Mouse (Mus musculus) layer of hippocampus, postnatal 36 days (tissue): ENCODE data around the gene Mogat2. TPM values are rescaled to one million over a fixed set of nuclear protein-coding genes. Genes with fewer than 3 reads are reported as not detected.

ENCODE experiments used
- DNase-seq, 2 experiments: peaks; one replicate each; pipeline ENCODE4 v3.0.0; 2022
- total RNA-seq, 2 experiments: library from RNA; stranded (reverse); gene quantifications; 2 replicates each; pipeline ENCODE4 v1.2.3; 2021

Mogat2 gene
- total RNA-seq, 2 experiments from 2014 or later = not detected

DNA sequence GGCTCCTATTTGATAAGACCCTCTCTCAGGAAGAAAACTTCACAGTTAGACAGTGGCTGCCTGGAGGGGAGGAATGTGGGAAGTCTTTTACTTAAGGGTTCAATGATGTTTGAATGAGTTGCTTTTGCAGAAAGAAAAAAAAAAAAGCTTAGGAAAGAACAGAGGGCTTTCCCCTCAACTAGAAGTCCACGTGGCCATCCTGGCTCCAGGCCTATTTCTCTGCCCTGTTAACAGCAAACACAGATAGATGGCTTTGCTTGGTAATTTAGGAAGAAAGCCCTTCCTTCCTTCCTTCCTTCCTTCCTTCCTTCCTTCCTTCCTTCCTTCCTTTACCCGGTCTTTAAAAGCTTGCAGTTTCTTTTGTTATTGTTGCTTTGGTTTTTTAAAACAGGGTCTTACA is 3.5 kb downstream of the Mogat2 start:
- no peak for DNase-seq

DNA sequence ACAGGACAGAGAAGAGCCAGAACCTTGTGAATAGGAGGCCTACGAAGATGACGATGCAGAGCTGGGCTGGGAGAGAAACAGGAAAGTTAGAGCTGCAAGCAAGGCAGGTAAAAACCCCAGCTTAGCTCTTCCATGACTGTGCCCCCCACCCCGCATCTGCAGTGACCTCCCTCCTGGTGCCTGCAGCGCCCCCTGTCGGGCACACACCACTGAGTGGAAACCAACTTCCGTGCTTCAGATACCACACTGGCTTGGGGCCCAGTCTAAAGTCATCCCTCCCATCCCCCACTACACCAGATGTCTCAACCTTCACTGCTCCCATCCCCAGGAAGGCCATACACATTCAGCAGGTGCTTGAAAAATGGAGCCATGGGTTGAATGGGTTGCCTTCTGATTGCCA is 5.8 kb downstream of the Mogat2 start:
- DNase-seq = no peak

DNA sequence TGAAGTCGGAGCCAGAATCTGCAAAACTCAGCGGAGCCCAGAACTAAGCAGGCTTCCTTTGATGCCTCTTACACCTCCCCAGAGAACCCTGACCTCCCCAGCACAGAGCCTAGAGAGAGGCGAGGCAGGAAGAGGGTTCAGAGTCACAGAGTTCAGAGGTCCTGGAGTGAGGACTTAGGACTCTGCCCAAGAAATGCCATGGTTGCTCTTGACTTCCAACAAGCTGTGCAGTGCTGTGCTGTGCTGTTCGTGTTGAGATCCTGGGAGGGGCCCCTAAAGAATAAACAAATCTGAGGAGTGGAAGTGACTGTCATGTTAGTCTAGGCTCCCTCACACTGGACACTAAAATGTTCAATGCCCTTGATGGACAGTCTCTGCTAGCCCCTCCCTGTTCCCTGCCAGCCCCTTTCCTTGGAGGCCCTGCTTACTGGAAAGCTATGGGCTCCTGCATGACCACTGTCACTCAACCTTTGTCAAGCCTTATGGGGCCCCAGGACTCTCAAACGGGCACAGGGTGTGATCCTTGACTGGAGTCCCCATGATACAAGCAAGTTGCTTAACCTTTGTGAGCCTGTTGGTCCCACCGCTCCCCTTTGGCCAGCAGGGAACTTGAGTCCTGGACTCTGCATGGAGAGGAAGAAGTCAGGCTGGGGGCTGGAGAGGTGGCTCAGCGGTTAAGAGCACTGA is 8.2 kb downstream of the Mogat2 start:
- no peak for DNase-seq

DNA sequence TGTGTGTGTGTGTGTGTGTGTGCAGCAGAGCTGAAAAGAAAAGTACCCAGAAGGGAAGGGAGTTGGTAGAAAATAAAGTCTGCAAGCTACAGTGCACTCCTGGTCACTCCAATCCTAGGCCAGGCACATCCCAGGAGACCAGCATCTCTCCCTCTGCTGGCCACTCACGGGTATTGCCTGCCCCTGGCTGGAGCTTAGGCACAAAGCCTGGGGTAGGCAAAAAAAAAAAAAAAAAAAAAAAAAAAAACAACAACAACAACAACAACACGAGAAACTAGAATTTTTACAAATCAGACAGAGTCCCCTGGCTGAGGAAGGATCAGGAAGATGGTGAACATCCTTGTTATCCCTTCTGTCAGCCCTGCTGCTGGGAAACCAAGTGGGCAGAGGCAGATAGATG is 9.0 kb downstream of the Mogat2 start:
- DNase-seq = no peak

DNA sequence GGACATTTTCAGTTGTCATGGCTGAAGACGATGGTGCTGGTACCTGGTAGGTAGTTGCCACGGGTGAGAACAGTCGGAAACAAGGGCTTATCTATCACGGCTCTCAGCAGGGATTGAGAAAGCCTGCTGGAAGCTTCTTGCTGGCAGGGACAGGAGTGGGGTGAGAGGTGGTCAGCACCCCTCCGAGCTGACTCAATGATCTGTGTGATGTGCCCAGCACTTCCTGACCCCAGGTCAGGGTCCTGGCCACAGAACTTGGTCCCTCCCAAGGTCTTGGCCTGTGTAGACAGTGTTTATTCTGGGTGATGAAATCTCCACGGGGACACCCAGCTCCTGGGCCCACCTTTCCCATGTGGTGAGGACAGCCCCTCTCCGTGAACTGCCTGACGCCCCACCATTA is 9.6 kb downstream of the Mogat2 start:
- DNase-seq = no peak

DNA sequence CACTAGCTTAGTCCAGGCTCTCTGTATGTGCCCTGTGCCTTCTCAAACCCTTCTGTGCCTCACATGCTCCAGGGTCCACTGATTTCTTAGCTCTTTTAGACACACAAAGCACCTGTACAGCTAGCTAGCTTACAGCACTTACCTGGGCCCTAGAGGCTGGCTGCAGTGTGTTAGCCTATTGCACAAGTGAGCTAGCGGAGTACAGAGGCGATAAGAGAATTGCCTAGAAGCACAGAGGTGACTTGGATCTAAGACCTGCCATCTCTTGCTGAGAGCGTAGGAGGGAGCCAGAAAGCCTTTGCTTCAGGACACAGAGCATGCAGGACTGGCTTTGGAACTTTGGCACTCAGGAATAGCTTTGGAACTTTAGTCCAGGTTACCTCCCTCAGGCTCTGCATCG is 11.2 kb downstream of the Mogat2 start:
- no peak for DNase-seq

DNA sequence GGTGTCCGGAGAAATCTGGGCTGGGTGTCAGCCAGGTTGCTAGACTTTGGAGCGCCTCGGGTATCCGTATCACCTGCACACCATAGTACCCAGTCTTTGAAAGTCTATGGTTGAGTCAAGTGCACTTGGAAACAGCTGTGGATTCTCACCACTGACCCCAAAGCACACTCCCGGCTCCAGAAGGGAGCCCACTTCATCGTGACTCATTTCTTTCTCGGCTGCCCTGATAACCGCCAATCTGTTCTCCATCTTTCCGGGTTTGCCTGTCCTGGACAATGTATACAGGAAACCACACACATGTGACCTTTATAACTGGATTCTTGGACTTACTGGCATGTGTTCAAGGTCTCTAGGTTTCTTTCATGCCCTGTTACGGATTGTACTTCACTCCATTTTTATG is 11.8 kb downstream of the Mogat2 start:
- no peak for DNase-seq

DNA sequence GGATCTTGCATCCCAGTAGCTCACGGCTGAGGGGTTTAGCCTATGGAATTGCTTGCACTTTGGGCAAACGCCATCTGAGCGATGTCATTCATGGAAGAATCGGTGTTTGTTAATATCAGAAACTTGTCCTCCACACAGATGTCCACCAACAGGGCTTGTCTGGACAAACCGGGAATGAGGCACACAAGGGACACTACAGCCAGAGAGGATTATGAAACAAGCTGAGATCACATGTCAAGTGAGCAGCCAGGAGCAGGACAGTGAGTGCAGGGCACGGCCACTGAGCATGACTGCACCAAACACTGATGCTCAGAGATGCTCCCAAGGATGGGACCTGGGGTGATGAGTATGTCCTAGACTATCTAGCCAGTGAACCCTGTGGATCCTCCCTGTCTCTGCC is 13.0 kb downstream of the Mogat2 start:
- no peak for DNase-seq

DNA sequence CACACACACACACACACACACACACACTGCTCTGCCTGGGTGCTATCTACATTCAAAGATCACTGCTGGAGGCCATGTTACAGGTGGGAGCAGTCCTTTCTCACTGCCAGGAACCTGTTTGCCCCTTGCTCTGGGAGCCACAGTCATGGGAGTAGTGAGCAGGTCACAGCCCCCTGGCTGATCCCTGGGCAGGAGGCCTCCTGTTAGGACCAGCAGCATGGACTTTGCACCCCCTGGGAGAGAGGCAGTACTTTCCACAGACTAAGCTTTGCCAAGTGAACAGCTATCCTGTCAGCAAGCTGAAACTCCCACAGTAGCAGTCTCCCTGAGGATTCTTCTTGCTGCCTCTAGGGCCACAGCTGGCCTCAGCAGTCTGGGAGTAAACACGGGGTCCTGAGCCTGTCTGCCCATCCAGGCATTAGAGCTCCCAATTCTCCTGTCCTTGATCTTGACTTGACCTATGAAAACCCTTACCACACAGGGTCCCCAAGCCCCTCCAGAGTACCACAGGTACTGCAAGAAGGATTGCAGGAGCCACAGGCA is 13.7 kb downstream of the Mogat2 start:
- DNase-seq = no peak

DNA sequence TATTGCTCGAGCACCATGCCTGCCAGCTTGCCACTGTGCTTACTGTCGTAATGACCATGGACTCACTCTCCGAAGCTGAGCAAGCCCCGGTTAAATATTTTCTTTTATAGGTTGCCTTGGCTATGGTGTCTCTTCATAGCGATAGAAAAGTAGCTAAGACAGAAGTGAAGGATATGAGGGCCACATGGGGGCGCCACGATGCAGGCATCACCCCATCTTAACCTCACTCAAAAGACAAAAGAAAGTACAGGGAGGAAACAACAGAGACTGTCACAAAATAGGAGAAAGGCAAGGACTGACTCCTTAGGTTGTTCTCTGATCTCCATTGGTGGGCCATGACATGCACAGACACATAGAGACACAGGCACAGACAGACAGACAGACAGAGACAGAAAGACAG is 14.2 kb downstream of the Mogat2 start:
- DNase-seq = no peak

DNA sequence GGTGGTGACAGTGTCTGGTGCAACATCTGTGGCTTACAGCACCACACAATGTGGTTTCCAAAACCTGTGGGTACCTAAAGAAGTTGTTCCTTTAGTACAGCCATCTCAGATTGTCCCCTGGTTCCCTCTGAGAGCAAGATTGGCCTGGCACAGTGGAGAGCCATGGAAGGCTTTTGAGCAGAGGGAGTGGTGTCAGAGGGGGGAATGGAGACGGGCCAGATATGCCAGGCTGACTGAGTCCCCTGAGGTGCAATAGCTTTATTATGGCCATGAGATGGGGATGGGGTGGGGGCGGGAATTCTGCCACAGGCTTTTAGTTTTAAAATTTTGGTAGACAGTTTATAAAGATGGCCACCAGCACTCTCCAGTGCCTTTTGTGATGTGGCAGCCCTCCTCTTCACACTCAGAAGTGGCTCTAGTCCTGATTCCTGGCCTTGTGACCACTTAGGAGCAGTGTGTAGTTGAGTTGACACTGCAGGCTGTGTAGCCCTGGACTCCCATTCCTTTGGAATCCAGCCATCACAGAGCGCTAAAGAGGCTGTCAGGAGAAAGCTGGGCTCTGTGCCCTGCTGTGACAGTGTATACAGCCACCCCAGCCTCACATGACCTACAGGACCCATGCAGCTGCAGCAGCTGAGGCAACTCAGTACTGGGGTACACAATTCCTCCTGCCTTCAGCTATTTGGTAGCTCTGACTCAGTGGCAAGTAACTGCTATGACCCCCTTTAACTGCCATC is 20.9 kb downstream of the Mogat2 start:
- DNase-seq = peak; percentile 20 to 46

DNA sequence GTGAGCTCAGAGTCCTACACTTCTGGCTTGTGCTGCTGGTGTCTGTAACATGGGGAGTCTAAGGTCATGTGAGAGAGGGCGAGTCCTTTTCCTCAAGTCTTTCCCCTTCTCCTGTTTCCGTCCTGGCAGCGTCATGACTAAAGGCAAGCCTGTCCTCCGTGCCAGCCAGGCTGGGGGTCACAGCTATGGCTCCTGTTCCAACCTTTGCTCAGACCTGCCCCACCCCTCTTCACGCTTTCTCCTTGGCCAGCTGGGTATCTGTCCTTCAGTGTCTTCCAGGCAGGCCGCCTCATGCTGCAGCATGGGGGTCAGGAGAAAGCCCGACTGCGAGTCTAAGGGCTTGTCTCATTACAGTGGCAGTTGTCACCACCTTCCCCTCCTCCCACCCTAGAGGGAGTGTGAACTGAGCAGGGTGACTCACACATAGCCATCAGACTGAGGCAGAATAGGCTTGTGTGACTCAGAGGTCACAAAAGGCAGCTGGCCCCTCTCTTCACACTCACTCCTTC is 23.0 kb downstream of the Mogat2 start:
- DNase-seq = no peak

DNA sequence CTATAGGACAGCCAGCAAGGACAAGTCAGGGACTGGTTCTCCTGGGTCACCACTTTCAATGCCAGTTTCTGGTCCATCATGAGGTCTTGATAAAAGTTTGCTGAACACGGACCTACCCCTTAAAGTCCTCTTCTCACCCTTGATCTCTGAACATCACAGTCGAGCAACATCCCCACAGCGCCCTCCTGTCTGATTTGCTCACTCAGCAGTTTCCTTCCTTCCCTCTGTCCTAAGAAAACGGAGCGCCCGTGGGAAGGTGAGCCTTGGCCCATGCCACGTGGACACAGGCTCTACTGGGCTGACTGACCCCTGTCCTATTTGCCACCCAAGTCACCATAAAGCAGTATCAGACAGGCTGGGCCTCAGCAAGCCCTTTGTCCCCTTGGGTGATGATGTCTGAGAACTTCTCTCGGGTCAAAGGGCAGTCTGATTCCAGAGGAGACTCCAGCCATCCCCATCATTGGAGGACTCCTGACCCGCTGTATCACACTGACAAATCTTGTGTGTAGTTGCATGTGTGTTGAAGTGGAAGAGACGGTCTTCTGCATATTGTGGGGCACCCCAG is 23.7 kb downstream of the Mogat2 start:
- no peak for DNase-seq

DNA sequence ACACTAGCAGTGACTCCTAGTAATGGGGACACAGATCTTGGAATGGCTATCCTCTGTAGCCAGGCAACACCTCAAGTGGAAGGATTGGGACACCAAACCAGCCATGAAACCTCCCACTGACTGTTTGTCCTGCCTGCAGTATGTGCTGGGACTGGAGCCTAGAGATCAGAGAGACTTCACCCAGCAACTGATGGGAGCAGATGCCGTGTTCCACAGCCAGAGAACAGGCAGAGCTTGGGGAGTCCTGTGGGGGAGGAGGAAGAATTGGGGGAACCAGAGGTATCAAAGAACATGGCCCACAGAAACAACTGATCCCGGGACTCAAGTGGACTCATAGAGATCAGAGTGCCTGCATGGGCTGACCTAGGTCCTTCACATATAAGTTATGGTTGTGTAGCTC is 24.7 kb downstream of the Mogat2 start:
- peak; percentile 64 to 69 for DNase-seq

DNA sequence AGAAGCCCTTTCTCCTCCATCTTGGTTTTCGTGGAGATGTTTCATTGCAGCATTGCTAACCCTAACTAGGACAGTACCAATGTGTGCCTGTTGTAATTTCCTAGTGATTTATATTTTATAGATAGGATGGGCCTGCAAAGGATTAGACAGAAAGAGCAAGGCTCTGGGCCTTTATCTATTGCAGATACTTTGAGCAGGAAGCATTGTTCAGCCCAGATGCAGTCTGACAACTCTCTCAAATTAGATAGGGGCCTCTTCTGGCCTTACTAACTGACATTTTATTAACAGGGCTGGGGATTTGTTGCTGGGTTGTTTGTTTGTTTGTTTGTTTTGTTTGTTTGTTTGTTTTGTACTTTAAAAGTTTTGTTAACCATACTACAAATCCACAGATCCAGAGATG is 25.4 kb downstream of the Mogat2 start:
- DNase-seq = no peak

DNA sequence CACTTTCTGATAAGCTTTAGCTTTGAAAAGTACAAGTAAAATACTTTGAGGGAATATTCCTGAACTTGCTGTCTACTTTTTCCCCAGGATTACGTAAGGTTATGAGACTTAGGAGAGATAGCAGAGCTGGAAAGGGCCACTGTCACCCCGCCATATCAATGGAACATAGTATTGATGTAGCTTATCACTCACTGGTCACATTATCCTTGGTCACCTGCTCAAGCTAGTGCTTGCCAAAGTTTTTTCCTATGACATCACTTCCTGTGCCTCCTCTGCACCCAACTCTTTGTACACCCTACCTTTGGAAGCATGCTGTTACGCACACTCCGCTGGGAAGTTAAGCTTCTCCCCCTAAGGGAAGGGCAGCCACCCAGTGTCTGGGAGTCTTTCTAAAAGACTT is 29.7 kb downstream of the Mogat2 start:
- DNase-seq = no peak

DNA sequence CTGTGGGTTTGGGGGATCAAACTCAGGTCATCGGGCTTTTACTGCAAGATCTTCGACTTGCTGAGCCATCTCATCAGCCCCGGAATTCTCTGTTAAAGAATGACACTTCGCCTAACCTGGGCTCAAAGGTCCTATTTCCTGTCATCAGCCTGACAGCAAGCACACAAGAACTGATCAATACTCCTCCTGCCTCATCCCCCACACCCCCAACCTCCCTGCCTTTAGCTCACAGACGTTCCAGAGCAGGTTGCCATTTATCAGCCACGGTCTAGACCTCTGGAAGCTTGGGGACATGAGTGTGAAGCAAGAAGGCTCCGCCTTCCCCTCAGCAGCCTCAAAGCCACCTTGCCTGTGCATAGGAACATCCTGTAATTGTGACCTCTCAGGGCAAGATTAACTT is 32.1 kb downstream of the Mogat2 start:
- DNase-seq = no peak

DNA sequence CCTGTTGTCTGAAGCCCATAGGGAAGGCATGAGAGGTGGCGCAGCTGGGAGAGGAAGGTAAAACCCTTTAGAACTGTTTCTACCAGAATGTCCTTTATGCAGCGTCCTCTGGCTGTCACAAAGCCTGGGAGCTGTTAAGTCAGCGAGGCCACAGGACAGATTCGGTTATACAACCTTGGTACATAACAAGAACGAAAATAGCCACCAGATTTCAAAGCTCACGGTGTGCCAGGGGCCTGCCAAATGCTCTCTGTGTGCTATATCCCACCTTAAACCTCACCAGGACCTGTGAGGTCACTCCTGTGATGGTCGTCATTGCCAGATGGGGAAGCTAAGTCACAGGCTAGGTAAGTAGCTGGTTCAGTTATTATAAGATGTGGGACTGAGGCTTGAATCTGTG is 36.3 kb downstream of the Mogat2 start:
- no peak for DNase-seq

DNA sequence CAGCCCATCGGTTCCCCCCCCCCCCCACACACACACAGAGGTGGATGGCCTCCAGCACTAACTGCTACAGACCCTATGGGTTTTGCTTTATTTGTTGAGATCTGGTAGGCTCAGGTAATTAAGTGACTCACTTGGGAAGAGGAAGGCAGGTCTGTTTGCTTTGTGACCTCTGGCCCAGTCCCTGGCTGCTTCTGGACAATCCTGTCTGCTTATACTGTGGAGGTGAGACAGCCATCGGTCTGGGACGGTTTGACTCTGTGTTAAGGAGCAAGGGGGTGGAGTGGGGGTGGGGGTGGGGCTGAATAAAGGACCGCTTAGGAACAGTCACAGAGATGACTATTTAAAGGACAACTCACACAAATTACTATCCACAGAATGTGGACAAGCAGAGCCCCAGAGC is 38.1 kb downstream of the Mogat2 start:
- DNase-seq = no peak

DNA sequence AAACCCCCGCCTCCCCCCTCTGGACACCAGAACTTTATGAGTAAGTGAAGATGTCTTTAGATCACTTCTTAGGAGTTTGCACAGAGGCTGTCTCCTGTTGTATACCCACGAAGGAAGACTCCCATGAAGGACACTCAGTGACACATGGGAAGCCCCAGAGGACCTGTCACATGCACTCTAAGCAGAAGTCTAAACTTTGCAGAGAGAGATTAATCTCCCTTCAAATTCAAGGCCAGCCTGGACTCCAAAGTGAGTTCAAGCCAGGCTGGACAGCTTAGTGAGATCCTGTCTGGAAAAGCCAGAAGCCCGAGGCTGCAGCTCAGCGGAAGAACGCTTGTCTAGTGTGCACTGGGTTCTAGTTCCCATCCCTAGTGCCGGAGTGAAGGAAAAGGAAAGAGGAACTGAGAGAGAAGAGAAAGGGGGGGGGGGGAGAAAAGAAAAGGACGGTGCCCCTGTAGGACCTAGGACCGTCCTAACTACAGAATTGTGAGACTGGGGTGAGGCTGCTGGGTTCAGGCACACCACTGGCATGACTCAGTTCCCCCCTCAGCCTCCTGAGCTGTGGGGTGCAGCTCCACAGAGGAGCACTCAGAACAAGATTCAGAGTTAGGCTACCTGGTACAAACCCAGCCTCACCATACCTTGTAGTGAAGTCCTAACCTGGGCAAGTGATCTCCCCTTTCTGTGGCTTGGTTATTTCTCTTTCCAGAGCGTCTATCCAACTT is 38.8 kb downstream of the Mogat2 start:
- no peak for DNase-seq

DNA sequence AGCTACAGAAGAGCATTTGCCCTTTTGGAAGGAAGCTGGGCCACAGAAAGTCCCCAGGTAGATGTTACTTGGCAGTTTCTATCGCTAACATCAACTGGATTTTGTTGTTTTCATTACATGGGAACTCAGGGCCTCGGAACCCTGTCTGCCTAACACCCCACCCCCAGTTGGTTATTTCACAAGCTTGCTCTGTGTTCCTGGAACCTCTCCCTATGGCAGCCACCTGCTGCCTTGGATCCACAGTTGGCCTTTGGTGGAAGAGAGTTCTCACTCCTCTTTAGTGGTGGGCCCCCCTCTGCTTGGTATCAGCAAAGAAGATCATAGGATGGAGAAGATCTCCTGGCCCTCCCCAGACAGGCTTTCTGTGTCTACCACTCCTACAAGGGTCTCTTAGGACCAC is 39.6 kb downstream of the Mogat2 start:
- peak; percentile 30 to 35 for DNase-seq

DNA sequence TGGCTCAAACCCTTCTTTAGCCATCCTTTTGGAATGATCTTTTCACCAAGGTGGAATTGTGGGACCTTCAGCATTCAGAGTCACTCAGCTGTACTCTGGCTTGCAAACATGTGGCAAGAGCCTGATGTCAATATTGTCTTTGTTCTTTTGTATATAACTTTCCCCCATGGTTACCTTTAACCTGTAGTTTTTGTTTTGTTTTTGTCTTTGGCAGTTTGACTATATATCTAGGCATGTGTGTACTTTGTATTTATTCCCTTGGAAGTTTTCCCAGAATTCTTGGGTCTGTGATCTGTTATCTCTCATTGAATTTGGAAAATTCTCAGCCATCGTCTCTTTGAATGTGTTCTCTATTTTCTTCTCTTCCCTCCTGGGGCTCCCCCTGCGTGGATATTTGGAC is 43.9 kb downstream of the Mogat2 start:
- DNase-seq = no peak

DNA sequence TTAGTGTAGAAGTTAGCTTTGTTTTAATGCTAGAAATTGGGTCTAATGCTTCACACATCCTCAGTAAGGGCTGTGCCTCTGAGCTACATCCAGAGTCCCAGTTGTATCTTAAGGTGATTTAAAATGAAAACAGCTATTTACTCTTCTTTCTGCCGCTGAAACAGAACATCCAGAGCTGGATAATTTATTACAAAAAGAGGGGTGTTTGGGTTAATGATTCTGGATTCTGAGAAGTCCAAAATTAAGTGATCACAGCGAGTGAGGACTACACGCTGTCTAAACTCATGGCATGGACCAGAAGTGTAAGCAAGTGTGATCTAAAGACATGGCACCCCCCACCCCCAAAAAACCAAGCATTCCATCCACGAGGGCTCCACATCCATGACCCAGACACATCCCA is 44.5 kb downstream of the Mogat2 start:
- no peak for DNase-seq
